Mouse (Mus musculus): ENCODE measurements around the gene Pdzph1. TPM values are rescaled to one million over a fixed set of nuclear protein-coding genes. Genes with fewer than 3 reads are reported as not detected.

Gene Pdzph1
- polyA plus RNA-seq (2014; fragmentation: Illumina TruSeq; extraction: RNeasy Lipid Tissue Mini Kit (QIAGEN cat#74804); ENCODE audit: low read depth, low replicate concordance), result not detected

DNA sequence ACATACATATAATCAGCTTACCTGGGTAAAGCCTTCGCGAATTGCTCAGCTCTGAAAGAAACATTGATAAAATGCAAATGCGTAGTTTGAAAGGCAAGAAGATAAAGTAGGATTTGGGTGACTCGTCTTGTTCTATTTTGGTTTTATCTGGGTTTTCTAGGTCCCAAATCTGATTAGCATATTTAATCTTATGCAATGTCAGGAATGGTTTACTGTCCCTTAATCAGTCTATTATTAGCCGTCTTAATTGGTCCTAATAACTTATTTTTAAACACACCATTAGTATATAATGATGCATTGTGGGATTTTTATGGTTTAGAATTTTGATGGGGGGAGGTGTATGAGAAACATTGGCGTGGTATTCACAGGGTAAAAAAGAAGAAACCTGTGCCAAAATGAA lies at the start of gene Pdzph1:
Gene Pdzph1, minus strand, starts transcription at position 101 of the 400 bp plus-strand sequence.

DNA sequence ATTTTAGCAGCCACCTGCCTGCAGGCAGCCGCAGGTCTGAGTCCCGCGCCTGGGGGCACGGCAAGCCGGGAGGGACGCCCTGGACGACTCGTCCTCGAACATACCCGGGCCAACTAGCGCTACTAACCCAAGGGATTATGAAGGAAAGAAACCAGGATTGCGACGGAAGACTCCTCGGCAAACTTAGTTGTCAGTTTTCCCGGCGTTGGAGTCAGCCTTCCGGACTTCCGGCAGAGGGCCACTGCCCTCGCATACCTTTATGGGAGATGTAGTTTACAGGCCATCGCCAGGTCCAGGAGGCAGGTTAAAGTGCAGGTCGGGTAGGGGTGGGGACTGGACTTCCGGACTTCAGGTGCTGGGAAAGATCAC lies 21.9 kb upstream of the Pdzph1 start, which contains the start of gene Nudt12:
Gene Nudt12, minus strand, starts transcription at position 282 of the 369 bp plus-strand sequence.

Other genes starting within 250 kb of the Pdzph1 start
- 126 TPM for gene Nudt12, start 22.0 kb upstream of the Pdzph1 start, polyA plus RNA-seq (2014; fragmentation: Illumina TruSeq; extraction: RNeasy Lipid Tissue Mini Kit (QIAGEN cat#74804); ENCODE audit: low read depth, low replicate concordance)

All from adrenal gland, adult 10 weeks (tissue).